Mouse (Mus musculus) hindbrain, embryonic 10.5 days (tissue): Measurements from ENCODE around the gene Adad1. TPM values are rescaled to one million over a fixed set of nuclear protein-coding genes. Genes with fewer than 3 reads are reported as not detected.

Experiments used
- DNase-seq: peaks from one replicate; pipeline ENCODE4 v3.0.0-alpha.2; 2017; ENCODE audit warnings: low spot score
- H3K27ac ChIP-seq: fragments of 300-500 bp; sonication (generic); 2 replicates; pipeline ENCODE4 v1.5.1; 2016; ENCODE audit warnings: mild to moderate bottlenecking, moderate library complexity
- H3K27me3 ChIP-seq: fragments of 300-500 bp; sonication (generic); 2 replicates; pipeline ENCODE4 v1.6.1; 2016; ENCODE audit warnings: mild to moderate bottlenecking; ENCODE audit not compliant: poor library complexity, insufficient read depth, severe bottlenecking
- H3K36me3 ChIP-seq: fragments of 300-500 bp; sonication (generic); 2 replicates; pipeline ENCODE4 v1.6.1; 2016; ENCODE audit warnings: mild to moderate bottlenecking, moderate library complexity
- H3K4me1 ChIP-seq: fragments of 300-500 bp; sonication (generic); replicated peaks from 2 replicates; pipeline ENCODE4 v1.6.1; 2016; ENCODE audit warnings: mild to moderate bottlenecking
- H3K4me3 ChIP-seq: fragments of 300-500 bp; sonication (generic); 2 replicates; pipeline ENCODE4 v1.5.1; 2016; ENCODE audit warnings: mild to moderate bottlenecking, moderate library complexity
- H3K9me3 ChIP-seq: fragments of 300-500 bp; sonication (generic); 2 replicates; pipeline ENCODE4 v1.6.1; 2016; ENCODE audit warnings: mild to moderate bottlenecking, moderate library complexity
- WGBS: fragments of 180-500 bp; shearing (Covaris S2); methylation state at CpG from one replicate; pipeline ENCODE4 v1.1.7; 2016; 5-methylcytosine and 5-hydroxymethylcytosine counted together
- polyA plus RNA-seq: library from polyadenylated mRNA; unstranded; fragments of >200 nt; fragmentation: Nextera tagmentation; extraction: Ambion mirVana; gene quantifications from 2 replicates; pipeline ENCODE4 v1.2.1, GENCODE M21; 2016

Gene Adad1
- polyA plus RNA-seq = 0.12 and 0.26 TPM in 2 replicates

GRCm38 (mm10) chr3:37063406-37063805 is at the start of gene Adad1:
Adad1 (plus strand) TSS chr3:37063527.
- Histone ChIP-seq H3K4me3 (peak within 1 kb of the TSS; percentile 36), H3K9me3 (peaks cover 32% of the 10 kb centered on the region)

DNA sequence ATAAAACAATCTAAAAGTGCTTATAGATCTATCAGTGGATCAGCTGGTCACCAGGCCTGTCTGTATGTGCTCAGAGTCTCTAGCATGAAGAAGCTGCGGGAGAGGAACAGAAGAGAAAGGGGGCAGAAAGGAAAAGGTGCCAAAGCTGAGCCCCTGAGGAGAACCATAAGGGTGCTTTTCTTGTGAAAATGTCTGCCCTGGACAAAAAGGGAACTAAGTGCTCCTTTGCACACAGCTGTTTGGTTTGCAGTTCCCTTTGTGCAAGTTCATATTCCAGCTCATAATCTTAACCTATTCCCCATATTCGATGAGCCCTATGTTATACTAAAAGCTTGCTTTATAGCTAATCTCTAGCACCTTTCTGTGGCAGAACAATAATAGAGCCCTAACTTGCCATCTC is 25.3 kb upstream of the Adad1 start:
- whole genome bisulfite sequencing = 91% methylated on average over 2 of the region's 2 CpGs
- H3K4me3 ChIP-seq = no peak overlapping the region
- H3K9me3 ChIP-seq = no peaks in the 10 kb centered on the region
- no peaks in the 10 kb centered on the region for H3K4me1 ChIP-seq
- H3K27me3 ChIP-seq = no peaks in the 10 kb centered on the region
- H3K27ac ChIP-seq = no peak overlapping the region
- H3K36me3 ChIP-seq = peaks cover 51% of the 10 kb centered on the region
- no peak for DNase-seq

More at GRCm38 (mm10) chr3:37063406-37063805, at the start of gene Adad1:
- 54% methylated on average over 39 of the region's 39 CpGs for WGBS
- no peaks in the 10 kb centered on the region for H3K36me3 ChIP-seq
- H3K27ac ChIP-seq = no peak within 1 kb of the TSS
- no peak for DNase-seq
- no peaks in the 10 kb centered on the region for H3K4me1 ChIP-seq
- H3K27me3 ChIP-seq = no peaks in the 10 kb centered on the region; the same call in 1 of the 2 replicates

- DNase-seq = no peak
- no peaks in the 10 kb centered on the region for H3K9me3 ChIP-seq
- H3K36me3 ChIP-seq = peaks cover 61% of the 10 kb centered on the region
- no peak overlapping the region for H3K27ac ChIP-seq
- H3K27me3 ChIP-seq = no peaks in the 10 kb centered on the region
- no peaks in the 10 kb centered on the region for H3K4me1 ChIP-seq
- no peak overlapping the region for H3K4me3 ChIP-seq
Measured at GRCm38 (mm10) chr3:37039811-37040210, 23.5 kb upstream of the Adad1 start.

DNA sequence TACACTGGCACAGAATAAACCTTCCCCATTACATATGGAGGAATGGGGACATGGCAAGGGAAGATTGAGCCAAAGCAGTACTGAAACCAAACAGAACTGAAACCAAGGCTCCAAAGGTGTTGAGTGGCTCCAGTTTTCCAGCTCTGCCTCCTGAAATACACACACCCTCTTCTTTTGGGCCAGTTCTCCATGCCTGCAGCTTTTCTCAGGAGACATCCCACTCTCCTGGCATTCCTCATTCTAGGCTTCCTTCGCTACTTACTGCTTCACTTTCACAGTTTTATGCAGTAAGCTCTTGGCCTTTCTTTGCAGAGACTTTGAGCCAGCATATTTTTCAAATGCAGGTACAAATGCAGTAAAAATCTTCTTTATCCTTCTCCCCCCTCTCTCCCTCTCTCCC is 11.8 kb upstream of the Adad1 start:
- no peak overlapping the region for H3K27ac ChIP-seq
- H3K9me3 ChIP-seq = no peaks in the 10 kb centered on the region
- H3K4me3 ChIP-seq = no peak overlapping the region
- whole genome bisulfite sequencing = 93% methylated on average over 1 of the region's 1 CpGs
- DNase-seq = no peak
- H3K36me3 ChIP-seq = peaks cover 38% of the 10 kb centered on the region
- H3K27me3 ChIP-seq = no peaks in the 10 kb centered on the region
- no peaks in the 10 kb centered on the region for H3K4me1 ChIP-seq

DNA sequence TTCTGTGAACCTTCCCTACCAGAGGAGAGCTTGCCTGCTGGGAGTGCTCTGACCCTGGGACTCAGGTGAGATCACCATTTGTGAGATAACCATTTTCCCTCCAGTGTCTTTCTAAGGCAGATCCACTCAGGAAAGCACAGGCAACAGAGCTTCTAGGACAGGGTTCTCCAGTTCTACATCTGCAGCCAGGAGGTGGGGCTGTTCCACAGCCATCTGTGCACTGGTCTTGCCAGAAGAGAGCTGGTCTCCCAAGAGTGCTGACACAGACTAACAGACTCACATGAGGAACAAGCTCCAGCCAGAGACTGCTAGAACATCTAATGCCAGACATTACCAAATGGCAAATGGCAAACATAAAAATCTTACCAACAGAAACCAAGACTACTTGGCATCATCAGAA is 9.9 kb downstream of the Adad1 start:
- Histone ChIP-seq H3K36me3 (no peaks in the 10 kb centered on the region), H3K27me3 (no peaks in the 10 kb centered on the region), H3K4me3 (no peak overlapping the region), H3K4me1 (no peaks in the 10 kb centered on the region), H3K9me3 (peaks cover 10% of the 10 kb centered on the region), H3K27ac (no peak overlapping the region)
- DNase-seq = no peak

- no peak overlapping the region for H3K4me3 ChIP-seq
- H3K27ac ChIP-seq = no peak overlapping the region
- no peaks in the 10 kb centered on the region for H3K9me3 ChIP-seq
- H3K36me3 ChIP-seq = no peaks in the 10 kb centered on the region
- no peak for DNase-seq
- WGBS = 82% methylated on average over 4 of the region's 4 CpGs
- no peaks in the 10 kb centered on the region for H3K4me1 ChIP-seq
- H3K27me3 ChIP-seq = no peaks in the 10 kb centered on the region
Measured at GRCm38 (mm10) chr3:37084860-37085259, 21.5 kb downstream of the Adad1 start.

GRCm38 (mm10) chr3:37090721-37091120 is 27.4 kb downstream of the Adad1 start:
- no peak overlapping the region for H3K4me3 ChIP-seq
- DNase-seq = no peak
- no peaks in the 10 kb centered on the region for H3K27me3 ChIP-seq
- no peaks in the 10 kb centered on the region for H3K9me3 ChIP-seq
- H3K27ac ChIP-seq = no peak overlapping the region
- no peaks in the 10 kb centered on the region for H3K4me1 ChIP-seq
- H3K36me3 ChIP-seq = no peaks in the 10 kb centered on the region

GRCm38 (mm10) chr3:37125655-37126054 is 62.3 kb downstream of the Adad1 start, which contains the start of gene Il2:
Il2 (minus strand) TSS chr3:37125959.
- WGBS = 91% methylated on average over 4 of the region's 4 CpGs

GRCm38 (mm10) chr3:37126162-37126561 is 62.8 kb downstream of the Adad1 start:
- H3K9me3 ChIP-seq = no peaks in the 10 kb centered on the region
- no peaks in the 10 kb centered on the region for H3K36me3 ChIP-seq
- no peak overlapping the region for H3K4me3 ChIP-seq
- 88% methylated on average over 4 of the region's 4 CpGs for WGBS
- no peak overlapping the region for H3K27ac ChIP-seq
- no peaks in the 10 kb centered on the region for H3K27me3 ChIP-seq
- DNase-seq = no peak
- no peaks in the 10 kb centered on the region for H3K4me1 ChIP-seq

More at GRCm38 (mm10) chr3:37125655-37126054, 62.3 kb downstream of the Adad1 start, which contains the start of gene Il2:
- Histone ChIP-seq H3K36me3 (no peaks in the 10 kb centered on the region), H3K4me1 (no peaks in the 10 kb centered on the region), H3K4me3 (no peak within 1 kb of the TSS), H3K9me3 (no peaks in the 10 kb centered on the region), H3K27ac (no peak within 1 kb of the TSS), H3K27me3 (no peaks in the 10 kb centered on the region)
- DNase-seq = no peak

DNA sequence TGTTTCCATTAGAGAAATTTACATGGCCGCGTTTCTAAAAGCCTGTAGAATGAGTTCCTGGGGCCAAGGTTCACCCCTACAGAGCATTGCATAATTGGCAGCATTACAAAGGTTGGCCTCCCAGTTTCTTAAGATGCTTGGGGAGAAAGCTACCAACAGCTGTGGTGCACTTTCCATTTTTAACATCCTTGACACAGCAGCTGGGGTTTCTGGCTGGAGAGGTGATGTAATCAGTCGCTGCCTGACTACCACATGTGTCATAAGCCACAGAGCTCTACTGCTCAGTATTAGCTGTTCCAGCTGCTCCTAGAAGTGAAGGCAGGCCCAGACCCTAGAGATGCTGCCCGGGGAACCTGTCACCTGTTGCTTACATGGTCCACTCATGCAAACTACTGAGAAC is 64.9 kb downstream of the Adad1 start:
- no peak overlapping the region for H3K4me3 ChIP-seq
- no peaks in the 10 kb centered on the region for H3K27me3 ChIP-seq
- H3K9me3 ChIP-seq = no peaks in the 10 kb centered on the region
- DNase-seq = no peak
- no peaks in the 10 kb centered on the region for H3K36me3 ChIP-seq
- WGBS = 63% methylated on average over 4 of the region's 4 CpGs
- H3K27ac ChIP-seq = no peak overlapping the region
- H3K4me1 ChIP-seq = no peaks in the 10 kb centered on the region

DNA sequence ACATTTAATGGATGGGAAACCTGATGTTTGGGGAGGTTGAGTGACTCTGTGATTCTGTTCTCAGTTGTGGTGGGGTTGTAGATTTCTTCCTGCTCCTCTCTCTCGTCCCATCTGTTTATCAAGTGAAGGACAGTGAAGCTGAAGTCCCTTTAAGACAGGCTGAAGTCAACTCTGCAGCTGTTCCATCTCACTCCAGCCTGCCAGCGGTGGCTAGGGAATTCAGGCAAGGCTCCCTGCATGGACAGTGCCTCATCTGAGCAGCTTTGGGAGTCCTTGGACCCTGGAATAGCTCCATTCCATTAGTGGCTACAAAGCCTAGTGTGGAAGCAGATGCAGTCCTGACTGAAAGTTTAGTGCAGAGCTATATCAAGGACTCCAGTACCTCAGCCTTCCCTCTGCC is 65.7 kb downstream of the Adad1 start:
- no peaks in the 10 kb centered on the region for H3K27me3 ChIP-seq
- no peak for DNase-seq
- H3K27ac ChIP-seq = no peak overlapping the region
- H3K4me3 ChIP-seq = no peak overlapping the region
- no peaks in the 10 kb centered on the region for H3K36me3 ChIP-seq
- no peaks in the 10 kb centered on the region for H3K4me1 ChIP-seq
- no peaks in the 10 kb centered on the region for H3K9me3 ChIP-seq
- whole genome bisulfite sequencing = 65% methylated on average over 2 of the region's 2 CpGs

GRCm38 (mm10) chr3:37137231-37137630 is 73.9 kb downstream of the Adad1 start:
- DNase-seq = no peak
- no peaks in the 10 kb centered on the region for H3K27me3 ChIP-seq
- H3K36me3 ChIP-seq = no peaks in the 10 kb centered on the region
- no peaks in the 10 kb centered on the region for H3K4me1 ChIP-seq
- 81% methylated on average over 4 of the region's 4 CpGs for WGBS
- no peak overlapping the region for H3K4me3 ChIP-seq
- H3K9me3 ChIP-seq = no peaks in the 10 kb centered on the region
- H3K27ac ChIP-seq = no peak overlapping the region

- H3K4me1 ChIP-seq = no peaks in the 10 kb centered on the region
- DNase-seq = no peak
- WGBS = 87% methylated on average over 3 of the region's 3 CpGs
- no peaks in the 10 kb centered on the region for H3K36me3 ChIP-seq
- no peaks in the 10 kb centered on the region for H3K9me3 ChIP-seq
- no peak overlapping the region for H3K27ac ChIP-seq
- H3K4me3 ChIP-seq = no peak overlapping the region
- no peaks in the 10 kb centered on the region for H3K27me3 ChIP-seq
Measured at GRCm38 (mm10) chr3:37139192-37139591, 75.9 kb downstream of the Adad1 start.

DNA sequence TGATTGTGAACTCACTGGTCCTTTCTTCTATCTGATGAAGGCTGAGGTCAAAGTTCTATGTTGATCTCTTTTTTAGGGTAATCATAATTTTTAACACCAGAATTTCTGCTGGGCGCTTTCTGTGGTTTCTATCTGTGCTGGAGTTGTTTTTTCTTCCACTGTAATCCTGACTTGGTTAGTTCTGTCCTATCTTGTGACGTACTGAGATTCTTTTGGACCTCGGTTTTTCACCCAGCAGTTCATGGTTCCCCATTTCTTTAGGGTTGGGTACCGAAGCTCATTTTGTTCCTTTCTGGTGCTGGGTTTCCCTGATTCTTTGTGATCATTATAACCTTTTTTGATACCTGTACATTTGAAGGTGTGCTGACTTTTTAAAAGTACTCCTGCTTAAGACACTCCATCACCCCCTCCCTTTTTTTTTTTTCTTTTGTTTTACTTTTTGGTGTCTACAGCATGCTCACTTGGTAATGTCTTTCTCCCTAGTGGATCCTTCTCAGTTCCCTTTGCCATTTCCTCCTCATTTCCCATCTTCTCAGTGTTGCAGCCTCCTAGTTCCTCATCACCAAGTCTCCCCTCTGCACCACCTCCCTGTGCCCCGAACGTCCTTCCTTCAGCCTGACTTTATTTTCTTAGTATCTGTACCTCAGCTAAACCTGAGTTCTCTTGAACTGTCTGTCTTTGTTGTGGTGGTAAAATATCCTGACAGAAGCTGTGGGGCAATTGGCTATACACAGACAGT is 77.0 kb downstream of the Adad1 start:
- Histone ChIP-seq H3K27me3 (no peaks in the 10 kb centered on the region), H3K4me1 (no peaks in the 10 kb centered on the region), H3K36me3 (no peaks in the 10 kb centered on the region), H3K4me3 (no peak overlapping the region), H3K27ac (no peak overlapping the region), H3K9me3 (no peaks in the 10 kb centered on the region)
- WGBS = 90% methylated on average over 6 of the region's 6 CpGs
- DNase-seq = no peak
